Mouse (Mus musculus) macrophage (primary cell): ENCODE measurements around the gene Mfsd8. TPM values are rescaled to one million over a fixed set of nuclear protein-coding genes. Genes with fewer than 3 reads are reported as not detected.

Source experiments
- H3K27ac ChIP-seq: fragments of 350-480 bp; formaldehyde crosslinking; 2 replicates; pipeline ENCODE4 v1.9.0; 2021
- H3K36me3 ChIP-seq: fragments of 350-480 bp; formaldehyde crosslinking; 2 replicates; pipeline ENCODE4 v1.9.0; 2021; ENCODE audit errors: inconsistent target
- H3K4me3 ChIP-seq: fragments of 350-480 bp; formaldehyde crosslinking; 2 replicates; pipeline ENCODE4 v1.9.0; 2021; ENCODE audit errors: inconsistent target
- H3K79me2 ChIP-seq: fragments of 350-480 bp; formaldehyde crosslinking; 2 replicates; pipeline ENCODE4 v1.9.0; 2021; ENCODE audit errors: inconsistent target
- WGBS: methylation state at CpG from one replicate; pipeline ENCODE4 v1.1.7; 2026; ENCODE audit warnings: inconsistent platforms; ENCODE audit not compliant: missing documents; 5-methylcytosine and 5-hydroxymethylcytosine counted together
- polyA plus RNA-seq: library from polyadenylated mRNA; stranded (reverse); fragments of 250-400 nt; gene quantifications from 3 replicates; pipeline ENCODE4 v1.2.4, GENCODE M21; 2018; ENCODE audit warnings: inconsistent platforms

The Mfsd8 gene
- polyA plus RNA-seq, 1 experiment from 2014 or later: 9.9 TPM

DNA sequence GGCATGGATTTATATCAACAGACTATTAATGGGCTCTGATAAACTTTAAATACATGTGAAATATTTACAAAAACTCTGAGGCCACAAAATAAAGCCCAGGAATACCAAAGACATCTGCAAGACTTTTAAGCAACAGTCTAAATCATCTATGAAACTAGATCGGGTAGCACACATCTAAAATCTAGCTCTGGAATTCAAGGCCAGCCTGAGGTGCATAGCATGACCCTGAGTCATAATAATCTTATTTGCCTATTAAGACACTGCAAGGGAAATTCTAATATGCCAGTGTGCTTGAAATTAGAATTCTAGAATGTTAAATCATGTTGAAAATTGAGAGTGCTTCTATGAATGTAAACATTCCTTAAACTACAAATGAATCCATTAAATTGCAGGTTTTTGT lies 48.6 kb downstream of the Mfsd8 start:
- Histone ChIP-seq H3K79me2 (peaks cover 26% of the 10 kb centered on the region), H3K4me3 (no peak overlapping the region), H3K27ac (no peak overlapping the region), H3K36me3 (no peaks in the 10 kb centered on the region)
- 100% methylated on average over 1 of the region's 1 CpGs for WGBS

DNA sequence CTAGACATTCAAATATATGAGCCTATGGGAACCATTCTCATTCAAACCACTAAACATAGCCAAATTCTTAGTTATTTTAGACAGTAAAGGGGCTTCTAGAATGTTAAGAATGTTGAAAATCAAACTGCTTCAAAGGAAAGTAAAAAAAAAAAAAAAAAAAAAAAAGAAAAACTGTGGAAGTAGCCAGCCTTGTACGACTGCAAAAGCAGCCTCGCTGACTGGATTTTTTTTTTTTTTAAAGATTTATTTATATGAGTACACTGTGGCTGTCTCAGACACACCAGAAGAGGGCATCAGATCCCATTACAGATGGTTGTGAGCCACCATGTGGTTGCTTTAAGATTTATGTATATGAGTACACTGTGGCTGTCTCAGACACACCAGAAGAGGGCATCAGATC lies 52.9 kb downstream of the Mfsd8 start:
- 100% methylated on average over 2 of the region's 2 CpGs for WGBS

More for the DNA sequence above, 52.9 kb downstream of the Mfsd8 start:
- no peak overlapping the region for H3K4me3 ChIP-seq
- peaks cover 8% of the 10 kb centered on the region; the same call in 1 of the 2 replicates for H3K36me3 ChIP-seq
- no peaks in the 10 kb centered on the region for H3K79me2 ChIP-seq
- H3K27ac ChIP-seq: no peak overlapping the region

Other genes with a start within 250 kb of the Mfsd8 start
- gene Slc25a31, start 138.0 kb downstream of the Mfsd8 start, polyA plus RNA-seq: 0.20 to 0.26 TPM (median 0.22 TPM) in 3 replicates
- 8.3 to 17.8 TPM (median 11.8 TPM) in 3 replicates for gene Hspa4l, start 102.4 kb downstream of the Mfsd8 start, polyA plus RNA-seq
- 2.7 to 9.9 TPM (median 4.5 TPM) in 3 replicates for gene Plk4, start 46.9 kb downstream of the Mfsd8 start, polyA plus RNA-seq
- gene Abhd18, start 84 bp upstream of the Mfsd8 start, polyA plus RNA-seq: 1.3 to 3.4 TPM (median 3.4 TPM) in 3 replicates
- not detected in 3 replicates for gene 1700034I23Rik, start 55.7 kb upstream of the Mfsd8 start, polyA plus RNA-seq
- 4.1 to 12.1 TPM (median 8.9 TPM) in 3 replicates for gene Larp1b, start 102.9 kb upstream of the Mfsd8 start, polyA plus RNA-seq
- gene Pgrmc2, start 236.2 kb upstream of the Mfsd8 start, polyA plus RNA-seq: 23.4 to 38.6 TPM (median 34.4 TPM) in 3 replicates